Mouse (Mus musculus) activated CD4-positive, CD25-positive, alpha-beta regulatory T cell, adult 4 months (primary cell): Measurements from ENCODE around the gene Reps2. TPM values are rescaled to one million over a fixed set of nuclear protein-coding genes. Genes with fewer than 3 reads are reported as not detected.

ENCODE experiments used
- ATAC-seq: one replicate; pipeline ENCODE4 v1.8.0; 2017
- polyA plus RNA-seq, 2 experiments: library from polyadenylated mRNA; unstranded; fragments of 100-300 nt; shearing (Covaris generic); gene quantifications; one replicate each; pipeline ENCODE4 v1.2.1; 2017

Gene Reps2
- polyA plus RNA-seq, 2 experiments from 2014 or later = not detected

GRCm38 (mm10) chrX:162487734-162488133, 155.7 kb downstream of the Reps2 start:
- no peak for ATAC-seq

GRCm38 (mm10) chrX:162470213-162470612, 173.2 kb downstream of the Reps2 start:
- ATAC-seq = no peak

- ATAC-seq = no peak
Observed at GRCm38 (mm10) chrX:162462156-162462555, 181.3 kb downstream of the Reps2 start.

- no peak for ATAC-seq
Observed at GRCm38 (mm10) chrX:162456445-162456844, 187.0 kb downstream of the Reps2 start.

GRCm38 (mm10) chrX:162455364-162455763, 188.1 kb downstream of the Reps2 start:
- ATAC-seq = no peak

GRCm38 (mm10) chrX:162453821-162454402, 189.5 kb downstream of the Reps2 start:
- ATAC-seq = no peak

- ATAC-seq = no peak
Observed at GRCm38 (mm10) chrX:162452642-162453041, 190.8 kb downstream of the Reps2 start.

- no peak for ATAC-seq
Observed at GRCm38 (mm10) chrX:162447974-162448373, 195.5 kb downstream of the Reps2 start.

GRCm38 (mm10) chrX:162446678-162447318, 196.7 kb downstream of the Reps2 start:
- no peak for ATAC-seq

- no peak for ATAC-seq
Observed at GRCm38 (mm10) chrX:162443387-162443786, 200.1 kb downstream of the Reps2 start.

GRCm38 (mm10) chrX:162442970-162443369, 200.5 kb downstream of the Reps2 start:
- no peak for ATAC-seq

- ATAC-seq = no peak
Observed at GRCm38 (mm10) chrX:162432776-162433543, 210.5 kb downstream of the Reps2 start.

GRCm38 (mm10) chrX:162427698-162428097, 215.8 kb downstream of the Reps2 start:
- ATAC-seq = no peak

- ATAC-seq = no peak
Observed at GRCm38 (mm10) chrX:162419431-162419830, 224.0 kb downstream of the Reps2 start.

- ATAC-seq = no peak
Observed at GRCm38 (mm10) chrX:162413124-162413523, 230.3 kb downstream of the Reps2 start.

- no peak for ATAC-seq
Observed at GRCm38 (mm10) chrX:162407291-162407690, 236.2 kb downstream of the Reps2 start.

GRCm38 (mm10) chrX:162402487-162402886, 241.0 kb downstream of the Reps2 start:
- ATAC-seq = no peak

- no peak for ATAC-seq
Observed at GRCm38 (mm10) chrX:162380730-162381129, 262.7 kb downstream of the Reps2 start.

GRCm38 (mm10) chrX:162363206-162363605, 280.2 kb downstream of the Reps2 start:
- ATAC-seq = no peak
